9 mouse cellular contexts compared by ENCODE assay signal in genomic region chr11:104379635-104380034, GRCm38 (mm10).
DNase-seq lines count a peak whose midpoint lies in the region; ATAC-seq and TF ChIP-seq lines count a peak whose summit lies in the region.
"Had no signal": no experiment of that assay in that cellular context is flagged by ENCODE, and none has a peak within 500 bp of the region (broad histone marks: within the 10 kb centered on the region; RNA-seq: fewer than 3 reads in every experiment).

No protein-coding gene starts in this region.

- peak; percentile 85 for ATAC-seq in megakaryocyte progenitor cell, adult 5-6 weeks (replicated peaks; ENCODE audit: poor library complexity)
- ATAC-seq in hindbrain, postnatal 0 days: no peak

- H3K4me3 ChIP-seq in cerebellum, adult 2 months (replicated peaks; ENCODE audit: insufficient read depth, low read depth, low read length): no peak overlapping the region
- no peak overlapping the region for H3K4me3 ChIP-seq in hindbrain, postnatal 0 days (ENCODE audit: low read length)
- H3K4me3 ChIP-seq: embryonic facial prominence, embryonic 12.5 days had no signal

- no peaks in the 10 kb centered on the region for H3K27me3 ChIP-seq in cerebellum, adult 2 months (ENCODE audit: control insufficient read depth, insufficient read depth, low read length)
- no peaks in the 10 kb centered on the region for H3K27me3 ChIP-seq in hindbrain, postnatal 0 days (ENCODE audit: insufficient read depth, low read length)
- H3K27me3 ChIP-seq: embryonic facial prominence, embryonic 12.5 days had no signal

- no peaks in the 10 kb centered on the region for H3K9me3 ChIP-seq in hindbrain, postnatal 0 days (ENCODE audit: low read length)
- H3K9me3 ChIP-seq: embryonic facial prominence, embryonic 12.5 days had no signal

- no peaks in the 10 kb centered on the region for H3K36me3 ChIP-seq in hindbrain, postnatal 0 days (ENCODE audit: insufficient read depth, low read length)

- peak; percentile 56; the same call in 1 of the 2 replicates for TF ChIP-seq CTCF in cerebellum, adult 2 months (IDR thresholded peaks at IDR 0.05; ENCODE audit: borderline replicate concordance, insufficient read depth, low read depth, low read length)
- no peak; the same call in 1 of the 2 replicates for TF ChIP-seq CTCF in hindbrain, postnatal 0 days (IDR thresholded peaks at IDR 0.05; ENCODE audit: low read depth)

- TF ChIP-seq POLR2A in cerebellum, adult 2 months (IDR thresholded peaks at IDR 0.05; ENCODE audit: borderline replicate concordance, insufficient read depth, low read length): no peak

- no peak overlapping the region for H3K27ac ChIP-seq in cerebellum, adult 2 months (ENCODE audit: insufficient read depth, low read length)
- H3K27ac ChIP-seq in hindbrain, postnatal 0 days: no peak overlapping the region
- H3K27ac ChIP-seq: embryonic facial prominence, embryonic 12.5 days had no signal

- peaks cover 3% of the 10 kb centered on the region; the same call in 1 of the 2 replicates for H3K4me1 ChIP-seq in cerebellum, adult 2 months (ENCODE audit: control insufficient read depth, insufficient read depth, low read length)
- no peaks in the 10 kb centered on the region for H3K4me1 ChIP-seq in hindbrain, postnatal 0 days (ENCODE audit: insufficient read depth, low read length)
- H3K4me1 ChIP-seq: embryonic facial prominence, embryonic 12.5 days had no signal

- 63% methylated on average over 1 of the region's 1 CpGs for WGBS in cerebellum, adult 2 months
- 78% methylated on average over 1 of the region's 1 CpGs for WGBS in hindbrain, postnatal 0 days

- peak in 1 of 2 experiments; percentile 40 for DNase-seq in cerebellum, adult 2 months
- no peak for DNase-seq in cerebellum, adult 8-10 months
- DNase-seq in kidney, postnatal 36 days: peak; percentile 32 to 48
- no peak for DNase-seq in kidney, adult 11 months
- peak; percentile 53 for DNase-seq in ZHBTc4 (ENCODE audit: low read depth, low spot score)
- no peak for DNase-seq in hindbrain, postnatal 0 days (ENCODE audit: low spot score)
- no peak for DNase-seq in ovary, postnatal 14 days (ENCODE audit: low spot score)

- H3K9ac ChIP-seq in hindbrain, postnatal 0 days (replicated peaks; ENCODE audit: low read length): no peak overlapping the region
- H3K9ac ChIP-seq: embryonic facial prominence, embryonic 12.5 days had no signal

- H3K4me2 ChIP-seq in hindbrain, postnatal 0 days (ENCODE audit: low read depth, low read length): no peak overlapping the region
- H3K4me2 ChIP-seq: embryonic facial prominence, embryonic 12.5 days had no signal

Comparison
In these comparisons a context has a peak if more than half of its experiments do, and no peak if none do; other contexts are left out.
1. DNase-seq: peak in kidney, postnatal 36 days (2 of 2) and ZHBTc4 (single experiment); none in cerebellum, adult 8-10 months (single experiment), kidney, adult 11 months (single experiment), hindbrain, postnatal 0 days (single experiment) and ovary, postnatal 14 days (single experiment).